Mouse (Mus musculus): ENCODE measurements around the gene Thra.

- TF ChIP-seq POLR2A (IDR thresholded peaks at IDR 0.05; ENCODE audit: insufficient read depth, low read depth, low read length) (no peak), CTCF (IDR thresholded peaks at IDR 0.05) (no peak)
Observed at GRCm38 (mm10) chr11:98709001-98709741, 31.3 kb upstream of the Thra start.
